Mouse (Mus musculus) brain, embryonic 14.5 days (tissue): ENCODE measurements at regions not wholly inside any gene's neighbourhood (a gene's known extent, or its start where the extent isn't known, plus 50 kb on each side); places are given as distances from the start of the nearest gene placed in this dataset.

Experiments used
- CTCF ChIP-seq: fragments of 200-500 bp; IDR thresholded peaks from 2 replicates; pipeline ENCODE4 v1.5.1; 2012; ENCODE audit warnings: inconsistent platforms, mild to moderate bottlenecking, moderate library complexity, borderline replicate concordance; ENCODE audit not compliant: insufficient read depth, insufficient read length; ENCODE audit errors: extremely low read depth
- POLR2A ChIP-seq: fragments of 200-500 bp; IDR thresholded peaks from 2 replicates; pipeline ENCODE4 v1.6.1; 2012; ENCODE audit warnings: mild to moderate bottlenecking, inconsistent platforms, borderline replicate concordance; ENCODE audit not compliant: poor library complexity, insufficient read depth, insufficient read length, severe bottlenecking; ENCODE audit errors: extremely low read depth

DNA sequence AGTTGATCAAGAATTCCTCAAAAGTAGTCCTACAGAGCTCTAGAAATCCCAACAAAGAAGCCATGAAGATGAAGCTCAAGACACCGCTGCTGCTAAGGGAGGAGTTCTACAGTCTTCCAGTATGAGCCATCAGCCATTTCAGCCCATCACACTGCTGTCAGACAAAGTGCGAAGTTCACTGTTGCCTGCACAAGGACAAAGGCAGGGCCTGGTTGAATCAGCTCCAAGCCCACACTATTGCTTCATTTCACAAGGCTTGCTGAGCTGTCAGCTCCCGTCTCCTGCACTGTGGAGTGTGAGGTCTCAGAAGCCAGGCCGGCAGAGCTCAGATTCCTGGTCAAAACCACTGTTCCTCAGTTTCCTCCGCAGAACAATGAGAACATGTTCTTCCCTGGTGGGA is 49.9 kb upstream of the Npas2 start:
- TF ChIP-seq CTCF, result no peak
- no peak for TF ChIP-seq POLR2A
